Mouse (Mus musculus) MEL (cell line): ENCODE measurements around the gene Cxcl17.

Experiments
- CTCF ChIP-seq, 3 experiments: IDR thresholded peaks in 2 of 3; conservative IDR thresholded peaks in 1 of 3; 2 replicates each; pipeline ENCODE4 v1.5.1; 2011 to 2012; ENCODE audit warnings: low read length in 3 of 3, low read depth in 2 of 3, mild to moderate bottlenecking in 2 of 3, improper control_type of control experiment in 1 of 3, inconsistent platforms in 1 of 3, mixed read lengths in 1 of 3, moderate library complexity in 1 of 3; ENCODE audit not compliant: control insufficient read depth in 1 of 3, insufficient read depth in 1 of 3, poor library complexity in 1 of 3, severe bottlenecking in 1 of 3
- EP300 ChIP-seq, 2 experiments: IDR thresholded peaks; 2 replicates each; pipeline ENCODE4 v1.6.1; 2011; ENCODE audit warnings: improper control_type of control experiment in 2 of 2, low read length in 2 of 2, low read depth in 1 of 2, mild to moderate bottlenecking in 1 of 2
- KAT2A ChIP-seq: conservative IDR thresholded peaks from 2 replicates; pipeline ENCODE4 v1.6.1; 2012; ENCODE audit warnings: low read depth, low read length, improper control_type of control experiment, inconsistent platforms
- NRF1 ChIP-seq: IDR thresholded peaks from 2 replicates; pipeline ENCODE4 v1.6.1; 2014; ENCODE audit warnings: low read depth, mild to moderate bottlenecking, inconsistent platforms, low read length, improper control_type of control experiment, moderate library complexity; ENCODE audit not compliant: poor library complexity, insufficient read depth, severe bottlenecking
- POLR2AphosphoS2 ChIP-seq: IDR thresholded peaks from 2 replicates; pipeline ENCODE4 v1.6.1; 2011; ENCODE audit warnings: low read length, improper control_type of control experiment
- UBTF ChIP-seq: IDR thresholded peaks from 2 replicates; pipeline ENCODE4 v1.6.1; 2012; ENCODE audit warnings: low read depth, mild to moderate bottlenecking, inconsistent platforms, low read length, improper control_type of control experiment, moderate library complexity, borderline replicate concordance; ENCODE audit not compliant: insufficient read depth

GRCm38 (mm10) chr7:25419943-25420342 lies 7.3 kb upstream of the Cxcl17 start:
- TF ChIP-seq EP300 (IDR thresholded peaks at IDR 0.05; ENCODE audit: low read depth in 1 of 2, low read length in 2 of 2) (no peak), CTCF (IDR thresholded peaks at IDR 0.05 in 2 of 3, conservative IDR thresholded peaks at IDR 0.05 in 1 of 3; ENCODE audit: control insufficient read depth in 1 of 3, insufficient read depth in 1 of 3, low read depth in 2 of 3, low read length in 3 of 3, poor library complexity in 1 of 3, severe bottlenecking in 1 of 3) (no peak), KAT2A (no peak), NRF1 (no peak), UBTF (no peak), POLR2AphosphoS2 (no peak)
